Mouse (Mus musculus) G1E (cell line): ENCODE results near the gene Birc6. TPM values are rescaled to one million over a fixed set of nuclear protein-coding genes. Genes with fewer than 3 reads are reported as not detected.

ENCODE experiments used
- ATAC-seq: 2 replicates; pipeline ENCODE4 v1.8.0; 2016; ENCODE audit warnings: mild to moderate bottlenecking; ENCODE audit not compliant: insufficient number of reproducible peaks, poor library complexity, low FRiP score, severe bottlenecking; ENCODE audit errors: extremely low read depth
- DNase-seq: peaks from one replicate; pipeline ENCODE4 v3.0.0; 2012; ENCODE audit warnings: low spot score
- H3K27me3 ChIP-seq: 2 replicates; pipeline ENCODE4 v1.6.1; 2012; ENCODE audit warnings: mild to moderate bottlenecking, low read length, inconsistent platforms; ENCODE audit not compliant: insufficient read depth
- H3K36me3 ChIP-seq: replicated peaks from 2 replicates; pipeline ENCODE3; 2012; ENCODE audit warnings: mild to moderate bottlenecking, inconsistent platforms
- H3K4me1 ChIP-seq: 2 replicates; pipeline ENCODE4 v1.6.1; 2012; ENCODE audit warnings: low read depth, low read length, inconsistent platforms, mixed read lengths; ENCODE audit not compliant: insufficient read depth
- H3K4me3 ChIP-seq: 2 replicates; pipeline ENCODE4 v1.5.1; 2012; ENCODE audit warnings: low read depth, mild to moderate bottlenecking, inconsistent platforms, low read length, moderate library complexity, mixed read lengths
- H3K9me3 ChIP-seq: replicated peaks from 2 replicates; pipeline ENCODE4 v1.6.1; 2012; ENCODE audit warnings: inconsistent platforms
- CTCF ChIP-seq: IDR thresholded peaks from 2 replicates; pipeline ENCODE4 v1.5.1; 2012; ENCODE audit warnings: low read depth, low read length, inconsistent platforms, mixed read lengths
- GATA1 ChIP-seq: IDR thresholded peaks from 2 replicates; pipeline ENCODE4 v1.6.1; 2012; ENCODE audit warnings: borderline replicate concordance, low read length, inconsistent platforms, mixed read lengths
- GATA2 ChIP-seq: IDR thresholded peaks from 2 replicates; pipeline ENCODE4 v1.6.1; 2012; ENCODE audit warnings: low read depth, low read length, inconsistent platforms, borderline replicate concordance
- POLR2AphosphoS5 ChIP-seq: IDR thresholded peaks from 2 replicates; pipeline ENCODE4 v1.6.1; 2012; ENCODE audit warnings: low read depth, low read length, inconsistent platforms; ENCODE audit not compliant: insufficient replicate concordance
- TAL1 ChIP-seq: conservative IDR thresholded peaks from 2 replicates; pipeline ENCODE4 v1.6.1; 2012; ENCODE audit warnings: low read depth, low read length, inconsistent platforms, mixed read lengths
- polyA plus RNA-seq: library from polyadenylated mRNA; stranded (reverse); fragments of >175 nt; gene quantifications from 2 replicates; pipeline ENCODE4 v1.2.3, GENCODE M21; 2012
- total RNA-seq, 2 experiments: library from RNA; stranded (forward) in 1 of 2; stranded (reverse) in 1 of 2; fragments of 200-1000 nt in 1 of 2; fragments of >200 nt in 1 of 2; fragmentation: Nextera tagmentation in 1 of 2; gene quantifications; 2 replicates each; pipeline ENCODE4 v1.2.3; 2014 to 2017

The Birc6 gene
- total and polyA plus RNA-seq, 3 experiments = 33.4 to 266 (median 151) TPM

- no peak for TF ChIP-seq CTCF
- no peak for TF ChIP-seq GATA2
- no peak for TF ChIP-seq GATA1
- TF ChIP-seq POLR2AphosphoS5 = no peak
- TF ChIP-seq TAL1 = no peak
- DNase-seq = no peak
- ATAC-seq = no peak
- Histone ChIP-seq H3K4me3 (no peak overlapping the region), H3K36me3 (peaks cover 39% of the 10 kb centered on the region), H3K4me1 (no peaks in the 10 kb centered on the region), H3K27me3 (no peaks in the 10 kb centered on the region), H3K9me3 (no peaks in the 10 kb centered on the region)
These were observed 27.9 kb upstream of the Birc6 start for GRCm38 (mm10) chr17:74500204-74500603.

- TF ChIP-seq POLR2AphosphoS5 = no peak
- TF ChIP-seq GATA2 = no peak
- no peak for TF ChIP-seq TAL1
- no peak for TF ChIP-seq GATA1
- no peak for TF ChIP-seq CTCF
- Histone ChIP-seq H3K9me3 (no peaks in the 10 kb centered on the region), H3K36me3 (peaks cover 33% of the 10 kb centered on the region), H3K4me3 (no peak overlapping the region), H3K4me1 (no peaks in the 10 kb centered on the region), H3K27me3 (no peaks in the 10 kb centered on the region)
- ATAC-seq = no peak
- DNase-seq = no peak
These were observed 27.0 kb upstream of the Birc6 start for GRCm38 (mm10) chr17:74501085-74501484.

GRCm38 (mm10) chr17:74507934-74508333 lies 20.2 kb upstream of the Birc6 start:
- Histone ChIP-seq H3K9me3 (no peaks in the 10 kb centered on the region), H3K27me3 (no peaks in the 10 kb centered on the region), H3K36me3 (no peaks in the 10 kb centered on the region), H3K4me3 (no peak overlapping the region), H3K4me1 (peaks cover 9% of the 10 kb centered on the region)
- TF ChIP-seq POLR2AphosphoS5 = no peak
- DNase-seq (no peak), ATAC-seq (no peak)

- no peak for DNase-seq
- ATAC-seq = no peak; the same call in 1 of the 2 replicates
- Histone ChIP-seq H3K4me1 (peaks cover 9% of the 10 kb centered on the region), H3K27me3 (no peaks in the 10 kb centered on the region), H3K36me3 (no peaks in the 10 kb centered on the region), H3K9me3 (no peaks in the 10 kb centered on the region), H3K4me3 (no peak overlapping the region)
- TF ChIP-seq POLR2AphosphoS5 = no peak
- no peak for TF ChIP-seq TAL1
- TF ChIP-seq GATA2 = no peak
- no peak for TF ChIP-seq CTCF
- no peak for TF ChIP-seq GATA1
These were observed 19.5 kb upstream of the Birc6 start for GRCm38 (mm10) chr17:74508600-74508999.

- TF ChIP-seq CTCF = no peak
- no peak for TF ChIP-seq GATA2
- no peak for TF ChIP-seq POLR2AphosphoS5
- no peak for TF ChIP-seq TAL1
- no peak for TF ChIP-seq GATA1
- H3K27me3 ChIP-seq = no peaks in the 10 kb centered on the region
- DNase-seq (no peak), ATAC-seq (no peak)
- H3K4me3 ChIP-seq = no peak overlapping the region
- no peaks in the 10 kb centered on the region for H3K36me3 ChIP-seq
- no peaks in the 10 kb centered on the region for H3K9me3 ChIP-seq
- peaks cover 15% of the 10 kb centered on the region for H3K4me1 ChIP-seq
These were observed 15.8 kb upstream of the Birc6 start for GRCm38 (mm10) chr17:74512308-74512707.

GRCm38 (mm10) chr17:74522797-74523723 lies 5.0 kb upstream of the Birc6 start:
- Histone ChIP-seq H3K4me1 (peaks cover 14% of the 10 kb centered on the region), H3K9me3 (no peaks in the 10 kb centered on the region), H3K4me3 (no peak overlapping the region), H3K36me3 (no peaks in the 10 kb centered on the region), H3K27me3 (no peaks in the 10 kb centered on the region)
- ATAC-seq (no peak), DNase-seq (no peak)
- no peak for TF ChIP-seq GATA1
- TF ChIP-seq POLR2AphosphoS5 = no peak
- no peak for TF ChIP-seq GATA2
